Mouse (Mus musculus) lung, embryonic 14.5 days (tissue): ENCODE results near the gene Satb2. TPM values are rescaled to one million over a fixed set of nuclear protein-coding genes. Genes with fewer than 3 reads are reported as not detected.
"Not testable (repeated sequence)": the region's sequence is repeated elsewhere in the genome, so short reads cannot be mapped to it uniquely, and the experiment has no call there.

Experiments used
- ATAC-seq: fragments of 200-750 bp; cut with Nextera tagmentation; 2 replicates; pipeline ENCODE4 v1.8.0; 2017; ENCODE audit warnings: mild to moderate bottlenecking, moderate TSS enrichment, moderate library complexity; ENCODE audit not compliant: insufficient read depth
- DNase-seq: peaks from one replicate; pipeline ENCODE4 v3.0.0-alpha.2; 2015
- H3K27ac ChIP-seq: fragments of 300-500 bp; sonication (generic); 2 replicates; pipeline ENCODE4 v1.5.1; 2014; ENCODE audit warnings: low read depth, mild to moderate bottlenecking, moderate library complexity
- H3K27me3 ChIP-seq: fragments of 300-500 bp; sonication (generic); 2 replicates; pipeline ENCODE4 v1.6.1; 2014; ENCODE audit warnings: low read length, control low read depth; ENCODE audit not compliant: insufficient read depth
- H3K36me3 ChIP-seq: fragments of 300-500 bp; sonication (generic); 2 replicates; pipeline ENCODE4 v1.6.1; 2014; ENCODE audit warnings: control low read depth; ENCODE audit not compliant: insufficient read depth
- H3K4me1 ChIP-seq: fragments of 300-500 bp; sonication (generic); 2 replicates; pipeline ENCODE4 v1.6.1; 2014; ENCODE audit warnings: antibody characterized with exemption, control low read depth; ENCODE audit not compliant: insufficient read depth
- H3K4me2 ChIP-seq: fragments of 300-500 bp; sonication (generic); 2 replicates; pipeline ENCODE4 v1.6.1; 2014; ENCODE audit warnings: mild to moderate bottlenecking
- H3K4me3 ChIP-seq: fragments of 300-500 bp; sonication (generic); 2 replicates; pipeline ENCODE4 v1.5.1; 2014; ENCODE audit warnings: low read depth, low read length
- H3K9ac ChIP-seq: fragments of 300-500 bp; sonication (generic); 2 replicates; pipeline ENCODE4 v1.6.1; 2014
- H3K9me3 ChIP-seq: fragments of 300-500 bp; sonication (generic); 2 replicates; pipeline ENCODE4 v1.6.1; 2016; ENCODE audit warnings: low read depth, low read length, control low read depth
- CTCF ChIP-seq: IDR thresholded peaks from 2 replicates; pipeline ENCODE4 v1.5.1; 2016; ENCODE audit warnings: antibody characterized with exemption, low read depth
- WGBS: fragments of 180-500 bp; shearing (Covaris S2); extraction: QIAGEN DNeasy Blood & Tissue Kit; methylation state at CpG from one replicate; pipeline ENCODE4 v1.1.7; 2014; 5-methylcytosine and 5-hydroxymethylcytosine counted together
- polyA plus RNA-seq: library from polyadenylated mRNA; unstranded; fragments of >200 nt; fragmentation: Nextera tagmentation; extraction: Ambion mirVana; gene quantifications from 2 replicates; pipeline ENCODE4 v1.2.1, GENCODE M21; 2014

Gene Satb2
- polyA plus RNA-seq, 1 experiment from 2014 or later: 0.79 TPM

GRCm38 (mm10) chr1:56795016-56795608 is 183.3 kb downstream of the Satb2 start:
- H3K27me3 ChIP-seq: no peaks in the 10 kb centered on the region
- DNase-seq: no peak
- H3K9ac ChIP-seq: no peak overlapping the region
- no peak for TF ChIP-seq CTCF
- H3K4me1 ChIP-seq: no peaks in the 10 kb centered on the region
- H3K27ac ChIP-seq: no peak overlapping the region
- H3K9me3 ChIP-seq: no peaks in the 10 kb centered on the region
- ATAC-seq: no peak
- no peaks in the 10 kb centered on the region for H3K36me3 ChIP-seq
- 77% methylated on average over 19 of the region's 19 CpGs for WGBS
- no peak overlapping the region for H3K4me2 ChIP-seq
- no peak overlapping the region for H3K4me3 ChIP-seq

GRCm38 (mm10) chr1:56789641-56790040 is 188.8 kb downstream of the Satb2 start:
- no peaks in the 10 kb centered on the region for H3K9me3 ChIP-seq
- H3K4me2 ChIP-seq: no peak overlapping the region
- no peak overlapping the region for H3K9ac ChIP-seq
- H3K27ac ChIP-seq: no peak overlapping the region
- no peak for TF ChIP-seq CTCF
- 76% methylated on average over 2 of the region's 2 CpGs for WGBS
- no peaks in the 10 kb centered on the region for H3K27me3 ChIP-seq
- H3K4me3 ChIP-seq: no peak overlapping the region
- no peaks in the 10 kb centered on the region for H3K36me3 ChIP-seq
- no peaks in the 10 kb centered on the region for H3K4me1 ChIP-seq
- ATAC-seq: no peak
- DNase-seq: no peak

GRCm38 (mm10) chr1:56782139-56782538 is 196.3 kb downstream of the Satb2 start:
- H3K4me2 ChIP-seq, H3K9me3 ChIP-seq, H3K4me1 ChIP-seq, H3K9ac ChIP-seq, H3K36me3 ChIP-seq, DNase-seq, H3K27me3 ChIP-seq, H3K27ac ChIP-seq, H3K4me3 ChIP-seq: not testable (repeated sequence)
- ATAC-seq: peak; percentile 69; the same call in 1 of the 2 replicates
- 86% methylated on average over 13 of the region's 13 CpGs for WGBS

- no peak for TF ChIP-seq CTCF
- H3K9me3 ChIP-seq: no peaks in the 10 kb centered on the region
- no peaks in the 10 kb centered on the region for H3K36me3 ChIP-seq
- no peak overlapping the region for H3K9ac ChIP-seq
- H3K27ac ChIP-seq: no peak overlapping the region
- ATAC-seq (no peak), DNase-seq (no peak)
- H3K4me1 ChIP-seq: no peaks in the 10 kb centered on the region
- WGBS: 55% methylated on average over 1 of the region's 1 CpGs
- no peak overlapping the region for H3K4me3 ChIP-seq
- no peaks in the 10 kb centered on the region for H3K27me3 ChIP-seq
- no peak overlapping the region for H3K4me2 ChIP-seq
Observed at GRCm38 (mm10) chr1:56764205-56764604, 214.2 kb downstream of the Satb2 start.

GRCm38 (mm10) chr1:56761512-56761911 is 216.9 kb downstream of the Satb2 start:
- TF ChIP-seq CTCF: no peak
- H3K4me2 ChIP-seq: no peak overlapping the region
- no peak for ATAC-seq
- no peak overlapping the region for H3K27ac ChIP-seq
- H3K9ac ChIP-seq: no peak overlapping the region
- no peaks in the 10 kb centered on the region for H3K36me3 ChIP-seq
- H3K9me3 ChIP-seq: no peaks in the 10 kb centered on the region
- 87% methylated on average over 1 of the region's 1 CpGs for WGBS
- H3K4me1 ChIP-seq: no peaks in the 10 kb centered on the region
- H3K4me3 ChIP-seq: no peak overlapping the region
- no peak for DNase-seq
- H3K27me3 ChIP-seq: no peaks in the 10 kb centered on the region

GRCm38 (mm10) chr1:56753283-56753682 is 225.2 kb downstream of the Satb2 start:
- Histone ChIP-seq H3K27ac (no peak overlapping the region), H3K27me3 (no peaks in the 10 kb centered on the region), H3K4me3 (no peak overlapping the region), H3K4me2 (no peak overlapping the region), H3K9me3 (no peaks in the 10 kb centered on the region), H3K9ac (no peak overlapping the region), H3K36me3 (no peaks in the 10 kb centered on the region), H3K4me1 (no peaks in the 10 kb centered on the region)
- peak; percentile 2 for DNase-seq
- no peak for TF ChIP-seq CTCF
- ATAC-seq: no peak
- WGBS: 21% methylated on average over 1 of the region's 1 CpGs

- H3K9me3 ChIP-seq: no peaks in the 10 kb centered on the region
- WGBS: 90% methylated on average over 2 of the region's 2 CpGs
- no peaks in the 10 kb centered on the region for H3K36me3 ChIP-seq
- H3K4me3 ChIP-seq: no peak overlapping the region
- TF ChIP-seq CTCF: no peak
- no peak overlapping the region for H3K27ac ChIP-seq
- DNase-seq (no peak), ATAC-seq (no peak)
- no peak overlapping the region for H3K4me2 ChIP-seq
- H3K4me1 ChIP-seq: no peaks in the 10 kb centered on the region
- no peaks in the 10 kb centered on the region for H3K27me3 ChIP-seq
- no peak overlapping the region for H3K9ac ChIP-seq
Observed at GRCm38 (mm10) chr1:56750693-56751092, 227.8 kb downstream of the Satb2 start.
